Mouse (Mus musculus): ENCODE measurements around the gene Bzw2.

DNA sequence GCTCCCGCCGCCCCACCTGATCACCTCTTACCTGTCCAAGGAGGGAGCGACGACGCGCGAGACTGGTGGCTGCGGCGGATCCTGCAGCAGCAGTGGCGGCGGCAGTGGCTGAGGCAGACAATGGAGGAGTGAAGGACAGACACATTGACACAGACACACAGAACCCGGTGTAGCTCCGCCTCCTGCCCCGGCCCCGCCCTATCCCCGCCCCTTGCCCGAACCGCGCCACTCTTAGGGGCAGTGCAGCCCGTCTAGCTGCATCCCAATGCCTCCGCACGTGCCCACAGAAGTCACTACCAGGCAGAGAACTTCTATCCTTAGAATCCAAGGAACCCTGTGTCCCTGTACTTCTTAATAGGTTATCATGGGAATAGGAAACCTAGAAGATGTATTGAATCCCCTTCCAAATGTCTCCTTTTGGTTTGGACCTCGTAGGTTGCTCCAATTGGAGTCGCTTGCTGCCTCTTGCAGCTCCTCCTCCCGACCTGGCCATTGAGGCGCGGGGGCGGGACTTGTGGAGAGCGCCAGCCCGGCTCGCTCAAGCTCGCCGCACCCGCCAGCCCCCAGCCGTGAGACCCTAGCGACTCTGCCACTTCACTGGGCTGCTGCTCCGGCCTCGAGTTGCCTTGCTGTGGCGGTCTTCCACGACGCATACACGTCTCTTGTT, 1.1 kb downstream of the Bzw2 start, which contains the start of gene Ankmy2:
- no peak for TF ChIP-seq CTCF (IDR thresholded peaks at IDR 0.05; ENCODE audit: borderline replicate concordance, control insufficient read depth, extremely low read depth, insufficient read depth, low read length, poor library complexity)
- TF ChIP-seq POLR2A (IDR thresholded peaks at IDR 0.05; ENCODE audit: control insufficient read depth, extremely low read depth, insufficient read depth, low read length, poor library complexity) = peak; percentile 72; the same call in 1 of the 2 replicates
